Mouse (Mus musculus) hindbrain, embryonic 15.5 days (tissue): ENCODE measurements around the gene Naa25. TPM values are rescaled to one million over a fixed set of nuclear protein-coding genes. Genes with fewer than 3 reads are reported as not detected.
A peak's percentile ranks its signal among the peaks of the same experiment; 100 is the strongest.

ENCODE experiments used
- ATAC-seq: fragments of 200-750 bp; cut with Nextera tagmentation; 2 replicates; pipeline ENCODE4 v1.8.0; 2017; ENCODE audit warnings: low read depth, moderate number of reproducible peaks, moderate TSS enrichment; ENCODE audit not compliant: low FRiP score
- H3K27ac ChIP-seq: fragments of 300-500 bp; sonication (generic); replicated peaks from 2 replicates; pipeline ENCODE4 v1.5.1; 2015; ENCODE audit warnings: mild to moderate bottlenecking, inconsistent platforms
- H3K27me3 ChIP-seq: fragments of 300-500 bp; sonication (generic); 2 replicates; pipeline ENCODE4 v1.6.1; 2015; ENCODE audit warnings: control low read depth, inconsistent platforms
- H3K36me3 ChIP-seq: fragments of 300-500 bp; sonication (generic); 2 replicates; pipeline ENCODE4 v1.6.1; 2015; ENCODE audit warnings: control low read depth, inconsistent platforms
- H3K4me1 ChIP-seq: fragments of 300-500 bp; sonication (generic); replicated peaks from 2 replicates; pipeline ENCODE4 v1.6.1; 2015; ENCODE audit warnings: control low read depth, inconsistent platforms
- H3K4me2 ChIP-seq: fragments of 300-500 bp; sonication (generic); 2 replicates; pipeline ENCODE4 v1.6.1; 2015; ENCODE audit warnings: moderate library complexity, mild to moderate bottlenecking, inconsistent platforms
- H3K4me3 ChIP-seq: fragments of 300-500 bp; sonication (generic); 2 replicates; pipeline ENCODE4 v1.5.1; 2015; ENCODE audit warnings: mild to moderate bottlenecking, inconsistent platforms
- H3K9ac ChIP-seq: fragments of 300-500 bp; sonication (generic); 2 replicates; pipeline ENCODE4 v1.6.1; 2015; ENCODE audit warnings: inconsistent platforms
- H3K9me3 ChIP-seq: fragments of 300-500 bp; sonication (generic); 2 replicates; pipeline ENCODE4 v1.6.1; 2016; ENCODE audit warnings: control low read depth, inconsistent platforms
- WGBS: fragments of 180-500 bp; shearing (Covaris S2); methylation state at CpG from one replicate; pipeline ENCODE4 v1.1.7; 2015; 5-methylcytosine and 5-hydroxymethylcytosine counted together
- polyA plus RNA-seq: library from polyadenylated mRNA; unstranded; fragments of >200 nt; fragmentation: Nextera tagmentation; extraction: Ambion mirVana; gene quantifications from 2 replicates; pipeline ENCODE4 v1.2.1, GENCODE M21; 2015

Gene Naa25
- polyA plus RNA-seq, 1 experiment from 2014 or later = 53.6 TPM

DNA sequence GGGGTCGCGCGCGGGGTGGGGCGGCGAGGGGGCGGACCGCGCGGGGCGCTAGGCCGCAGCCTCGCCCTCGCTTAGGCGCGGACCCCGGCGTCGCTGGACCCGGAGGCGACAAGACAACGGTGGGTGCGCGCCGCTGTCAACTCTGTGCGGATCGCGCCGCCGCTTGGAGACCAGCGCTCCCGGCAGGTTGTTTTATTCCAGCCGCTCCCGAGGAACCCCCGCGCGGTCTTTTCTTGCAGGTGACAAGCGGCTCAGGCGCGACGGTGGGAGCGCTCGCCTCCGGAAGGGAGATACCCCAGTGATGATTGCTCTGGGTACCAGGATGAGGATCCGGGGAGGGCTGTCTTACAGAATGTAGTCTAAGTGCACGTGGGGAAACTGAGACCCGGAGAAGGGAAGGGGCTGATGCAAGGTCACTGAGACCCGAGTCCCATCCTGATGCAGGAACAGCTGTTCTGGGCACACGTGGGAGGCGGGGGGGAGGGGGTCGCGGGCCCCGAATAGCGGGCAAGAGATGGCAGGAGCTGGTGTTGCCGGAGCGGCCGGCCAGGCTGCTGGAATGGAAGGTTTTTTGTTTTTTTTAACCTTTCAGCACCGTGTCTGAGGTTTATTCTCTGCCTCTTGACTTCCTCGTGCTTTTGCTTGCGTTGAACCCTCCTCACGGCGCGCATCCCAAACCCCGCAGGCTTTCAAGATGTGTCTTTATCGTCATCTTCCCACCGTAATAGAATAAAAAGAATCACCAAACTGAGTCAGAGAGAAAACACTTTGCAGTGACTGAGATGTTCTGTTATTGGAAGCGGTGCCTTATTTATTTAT, 619 bp downstream of the Naa25 start:
- Histone ChIP-seq H3K27ac (peak overlapping the region; percentile 82), H3K4me1 (peaks cover 34% of the 10 kb centered on the region), H3K4me3 (peak overlapping the region; percentile 98), H3K36me3 (no peaks in the 10 kb centered on the region; the same call in 1 of the 2 replicates), H3K27me3 (no peaks in the 10 kb centered on the region), H3K9ac (peak overlapping the region; percentile 95), H3K9me3 (no peaks in the 10 kb centered on the region), H3K4me2 (peak overlapping the region; percentile 87)
- 1% methylated on average over 67 of the region's 67 CpGs for WGBS
- ATAC-seq = peak; percentile 80

DNA sequence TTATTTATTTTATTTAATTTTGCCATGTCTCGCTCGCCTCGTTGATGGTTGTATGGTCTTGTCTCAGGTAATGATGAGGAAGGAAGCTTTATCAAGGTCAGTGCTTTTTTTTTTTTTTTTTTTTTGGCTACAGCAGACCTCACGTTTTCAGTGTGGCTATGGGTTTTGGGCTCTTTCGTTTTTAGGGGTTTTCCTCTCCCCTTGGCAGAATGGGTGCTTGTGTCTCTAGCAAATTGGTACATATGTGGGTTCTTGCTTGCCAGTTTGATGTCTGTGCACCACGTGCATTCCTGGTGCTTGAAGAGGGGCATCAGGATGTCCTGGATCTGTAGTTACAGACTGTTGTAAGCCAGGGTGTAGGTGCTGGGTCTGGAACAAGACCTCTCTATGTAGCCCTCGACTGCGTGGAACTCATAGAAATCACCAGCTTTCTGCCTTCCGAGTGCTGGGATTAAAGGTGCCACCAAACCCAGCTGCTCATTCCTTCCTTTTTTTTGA, 1.3 kb downstream of the Naa25 start:
- H3K27me3 ChIP-seq = no peaks in the 10 kb centered on the region
- peak overlapping the region; percentile 98 for H3K4me3 ChIP-seq
- H3K4me1 ChIP-seq = peaks cover 34% of the 10 kb centered on the region
- H3K36me3 ChIP-seq = no peaks in the 10 kb centered on the region; the same call in 1 of the 2 replicates
- 0 out of 2 replicates have a peak overlapping the region, but pooled peaks have one; percentile 82 for H3K27ac ChIP-seq
- ATAC-seq = no peak
- peak overlapping the region; percentile 95 for H3K9ac ChIP-seq
- no peaks in the 10 kb centered on the region for H3K9me3 ChIP-seq
- 66% methylated on average over 9 of the region's 9 CpGs for WGBS
- H3K4me2 ChIP-seq = peak overlapping the region; percentile 87

DNA sequence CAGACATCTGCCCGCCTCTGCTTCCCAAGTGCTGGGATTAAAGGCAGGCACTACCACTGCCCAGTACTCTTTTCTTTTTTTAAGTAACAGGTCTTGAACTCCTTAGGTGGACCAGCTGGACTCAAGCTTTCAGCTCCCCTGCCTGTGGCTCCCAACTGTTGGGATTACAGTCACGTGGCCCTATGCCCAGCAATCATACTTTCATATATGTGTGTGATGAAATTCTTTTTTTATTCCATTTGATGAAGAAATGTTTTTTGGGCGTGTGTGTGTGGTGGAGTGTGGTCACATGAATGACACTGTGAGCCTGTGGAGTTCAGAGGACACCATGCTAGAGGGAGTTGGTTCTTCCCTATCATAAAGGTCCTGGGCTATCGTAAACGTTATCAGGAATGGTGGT, 1.8 kb downstream of the Naa25 start:
- peak overlapping the region; percentile 87 for H3K4me2 ChIP-seq
- no peak overlapping the region; the same call in 1 of the 2 replicates for H3K4me3 ChIP-seq
- H3K27me3 ChIP-seq = no peaks in the 10 kb centered on the region
- H3K27ac ChIP-seq = no peak overlapping the region
- peaks cover 34% of the 10 kb centered on the region for H3K4me1 ChIP-seq
- WGBS = 91% methylated on average over 5 of the region's 5 CpGs
- no peak for ATAC-seq
- H3K9me3 ChIP-seq = no peaks in the 10 kb centered on the region
- no peak overlapping the region for H3K9ac ChIP-seq
- H3K36me3 ChIP-seq = no peaks in the 10 kb centered on the region; the same call in 1 of the 2 replicates

DNA sequence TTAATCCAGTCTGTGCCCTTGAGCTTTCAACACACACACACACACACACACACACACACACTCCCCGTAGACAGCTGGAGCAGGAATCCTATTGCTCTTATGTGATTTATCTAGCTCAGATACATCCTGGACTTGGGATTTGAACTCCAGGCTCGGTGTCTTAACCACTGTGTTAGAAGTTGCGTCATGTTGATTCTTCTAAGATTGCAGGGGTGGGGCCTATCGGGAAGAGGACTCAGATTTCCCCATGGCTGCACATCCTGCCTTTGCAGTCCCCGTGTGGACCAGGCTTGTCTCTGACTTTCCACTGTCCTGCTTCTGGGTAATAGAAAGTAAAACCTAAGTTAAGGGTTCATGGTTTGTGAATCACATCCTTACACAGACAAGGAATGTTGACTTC, 2.3 kb downstream of the Naa25 start:
- no peak overlapping the region for H3K9ac ChIP-seq
- no peak overlapping the region for H3K27ac ChIP-seq
- WGBS = 74% methylated on average over 5 of the region's 5 CpGs
- H3K4me2 ChIP-seq = no peak overlapping the region
- no peak for ATAC-seq
- H3K4me1 ChIP-seq = peaks cover 34% of the 10 kb centered on the region
- H3K36me3 ChIP-seq = no peaks in the 10 kb centered on the region; the same call in 1 of the 2 replicates
- H3K4me3 ChIP-seq = no peak overlapping the region
- H3K9me3 ChIP-seq = no peaks in the 10 kb centered on the region
- H3K27me3 ChIP-seq = no peaks in the 10 kb centered on the region

- Histone ChIP-seq H3K4me1 (peaks cover 34% of the 10 kb centered on the region), H3K27me3 (no peaks in the 10 kb centered on the region), H3K4me3 (no peak overlapping the region), H3K4me2 (no peak overlapping the region), H3K9me3 (no peaks in the 10 kb centered on the region), H3K9ac (no peak overlapping the region), H3K27ac (no peak overlapping the region), H3K36me3 (no peaks in the 10 kb centered on the region; the same call in 1 of the 2 replicates)
- ATAC-seq = no peak
- WGBS = 96% methylated on average over 5 of the region's 5 CpGs
Measured at GRCm38 (mm10) chr5:121400849-121401248, 3.1 kb downstream of the Naa25 start.

GRCm38 (mm10) chr5:121407856-121408255, 10.1 kb downstream of the Naa25 start:
- Histone ChIP-seq H3K9ac (no peak overlapping the region), H3K27me3 (no peaks in the 10 kb centered on the region), H3K4me1 (no peaks in the 10 kb centered on the region), H3K9me3 (no peaks in the 10 kb centered on the region), H3K27ac (no peak overlapping the region), H3K36me3 (peaks cover 37% of the 10 kb centered on the region), H3K4me3 (no peak overlapping the region), H3K4me2 (no peak overlapping the region)
- ATAC-seq = no peak
- 91% methylated on average over 8 of the region's 8 CpGs for WGBS

GRCm38 (mm10) chr5:121410975-121411374, 13.2 kb downstream of the Naa25 start:
- Histone ChIP-seq H3K27me3 (no peaks in the 10 kb centered on the region), H3K27ac (no peak overlapping the region), H3K9ac (no peak overlapping the region), H3K36me3 (peaks cover 64% of the 10 kb centered on the region), H3K4me1 (no peaks in the 10 kb centered on the region), H3K4me2 (no peak overlapping the region), H3K9me3 (no peaks in the 10 kb centered on the region), H3K4me3 (no peak overlapping the region)
- 97% methylated on average over 4 of the region's 4 CpGs for WGBS
- ATAC-seq = no peak

DNA sequence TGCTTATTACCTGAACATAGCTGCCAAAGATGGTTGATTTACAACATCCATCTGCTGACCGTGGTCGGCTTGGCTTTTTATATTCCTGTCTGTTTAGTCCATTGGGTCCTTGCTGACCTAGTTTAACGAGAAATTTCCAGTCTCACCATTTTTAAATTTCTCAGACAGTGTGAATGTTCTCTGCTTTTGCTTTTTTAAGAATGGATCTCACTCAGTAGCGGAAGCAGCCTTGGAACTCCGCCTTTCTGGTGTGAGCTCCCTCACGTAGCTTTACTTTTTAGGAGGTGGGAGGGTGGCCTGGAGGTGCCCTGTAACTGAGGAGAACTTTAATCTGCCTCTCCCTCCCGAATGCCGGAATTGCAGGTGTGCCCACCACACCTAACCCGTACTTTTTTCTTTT, 23.0 kb downstream of the Naa25 start:
- no peaks in the 10 kb centered on the region for H3K27me3 ChIP-seq
- peaks cover 87% of the 10 kb centered on the region for H3K36me3 ChIP-seq
- no peaks in the 10 kb centered on the region for H3K4me1 ChIP-seq
- no peak overlapping the region for H3K9ac ChIP-seq
- no peak overlapping the region for H3K27ac ChIP-seq
- H3K9me3 ChIP-seq = no peaks in the 10 kb centered on the region
- no peak for ATAC-seq
- no peak overlapping the region for H3K4me2 ChIP-seq
- no peak overlapping the region for H3K4me3 ChIP-seq
- 94% methylated on average over 9 of the region's 9 CpGs for WGBS

DNA sequence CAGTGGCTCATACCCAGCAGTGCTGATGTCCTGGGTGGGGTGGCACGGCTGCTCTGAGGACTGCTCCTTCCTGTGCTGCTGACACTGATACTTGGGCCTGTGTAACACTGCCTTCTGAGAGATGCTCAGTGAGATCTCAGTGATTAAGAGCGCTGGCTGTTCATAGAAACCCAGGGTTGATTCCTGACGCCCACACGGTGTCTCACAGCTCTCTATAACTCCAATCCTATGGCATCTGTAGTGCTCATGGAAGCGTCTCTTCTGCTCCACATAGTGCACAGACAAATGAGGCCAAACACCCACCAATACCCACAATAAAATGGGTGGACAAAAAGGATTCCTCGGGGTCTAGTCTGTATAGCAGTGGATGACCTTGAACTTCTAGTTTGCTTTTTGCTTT, 25.1 kb downstream of the Naa25 start:
- no peak overlapping the region for H3K4me2 ChIP-seq
- H3K4me3 ChIP-seq = no peak overlapping the region
- ATAC-seq = no peak
- no peaks in the 10 kb centered on the region for H3K9me3 ChIP-seq
- H3K27ac ChIP-seq = no peak overlapping the region
- peaks cover 86% of the 10 kb centered on the region for H3K36me3 ChIP-seq
- H3K9ac ChIP-seq = no peak overlapping the region
- H3K4me1 ChIP-seq = no peaks in the 10 kb centered on the region
- WGBS = 90% methylated on average over 6 of the region's 6 CpGs
- H3K27me3 ChIP-seq = no peaks in the 10 kb centered on the region

- WGBS = 91% methylated on average over 10 of the region's 10 CpGs
- H3K4me1 ChIP-seq = no peaks in the 10 kb centered on the region
- H3K9me3 ChIP-seq = no peaks in the 10 kb centered on the region
- H3K36me3 ChIP-seq = peaks cover 86% of the 10 kb centered on the region
- H3K9ac ChIP-seq = no peak overlapping the region
- no peak overlapping the region for H3K27ac ChIP-seq
- ATAC-seq = no peak
- no peaks in the 10 kb centered on the region for H3K27me3 ChIP-seq
- H3K4me3 ChIP-seq = no peak overlapping the region
- H3K4me2 ChIP-seq = no peak overlapping the region
Measured at GRCm38 (mm10) chr5:121423297-121423696, 25.6 kb downstream of the Naa25 start.

DNA sequence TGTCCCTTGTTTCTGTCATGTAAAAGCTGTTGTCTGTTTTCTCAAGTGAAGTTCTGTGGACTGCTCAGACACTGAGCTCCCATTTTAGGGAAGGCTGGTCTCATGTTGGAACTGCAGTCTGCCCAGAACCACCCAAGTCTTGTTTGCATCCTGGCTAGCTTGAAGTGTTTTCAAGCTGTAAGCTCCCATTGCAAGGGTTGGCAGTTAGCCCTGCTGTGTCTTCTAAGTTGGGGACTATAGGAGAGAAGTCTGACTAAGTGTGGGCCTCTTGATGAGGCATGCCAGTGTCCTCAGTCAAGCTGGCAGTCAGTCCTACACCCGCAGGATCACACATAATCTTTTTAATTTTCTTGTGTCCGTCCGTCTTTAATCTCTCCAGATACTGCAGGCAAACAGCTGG, 31.2 kb downstream of the Naa25 start:
- Histone ChIP-seq H3K4me2 (no peak overlapping the region), H3K4me1 (no peaks in the 10 kb centered on the region), H3K36me3 (peaks cover 92% of the 10 kb centered on the region), H3K4me3 (no peak overlapping the region), H3K27ac (no peak overlapping the region), H3K9ac (no peak overlapping the region), H3K9me3 (no peaks in the 10 kb centered on the region), H3K27me3 (no peaks in the 10 kb centered on the region)
- no peak for ATAC-seq
- WGBS = 88% methylated on average over 3 of the region's 3 CpGs

DNA sequence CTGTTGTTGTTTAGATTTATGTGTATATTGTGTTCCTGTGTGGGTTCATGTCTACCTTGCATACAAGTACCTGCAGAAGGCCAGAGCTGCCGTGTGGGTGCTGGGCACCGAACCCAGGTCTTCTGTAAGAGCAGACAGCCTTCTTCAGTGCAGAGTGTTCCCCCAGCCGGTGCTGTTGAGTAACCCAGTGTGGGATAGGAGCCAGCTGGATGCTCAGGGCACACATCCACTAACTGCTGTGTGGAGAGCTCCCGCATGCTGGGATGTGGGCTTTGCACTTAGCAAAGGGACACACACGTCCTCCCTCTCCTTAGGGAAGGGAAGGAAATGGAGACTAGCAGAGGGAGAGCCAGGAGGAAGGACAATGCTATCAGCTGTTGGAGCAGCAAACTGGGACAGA, 40.4 kb downstream of the Naa25 start:
- Histone ChIP-seq H3K9me3 (no peaks in the 10 kb centered on the region), H3K4me3 (no peak overlapping the region), H3K27me3 (no peaks in the 10 kb centered on the region), H3K9ac (no peak overlapping the region), H3K4me2 (no peak overlapping the region), H3K27ac (no peak overlapping the region), H3K4me1 (no peaks in the 10 kb centered on the region), H3K36me3 (peaks cover 85% of the 10 kb centered on the region)
- ATAC-seq = no peak
- WGBS = 90% methylated on average over 5 of the region's 5 CpGs
